Mouse (Mus musculus) G1E (cell line): ENCODE measurements around the gene Gm42957.

Experiments used
- CTCF ChIP-seq: IDR thresholded peaks from 2 replicates; pipeline ENCODE4 v1.5.1; 2012; ENCODE audit warnings: low read depth, low read length, inconsistent platforms, mixed read lengths
- GATA1 ChIP-seq: IDR thresholded peaks from 2 replicates; pipeline ENCODE4 v1.6.1; 2012; ENCODE audit warnings: borderline replicate concordance, low read length, inconsistent platforms, mixed read lengths
- TAL1 ChIP-seq: conservative IDR thresholded peaks from 2 replicates; pipeline ENCODE4 v1.6.1; 2012; ENCODE audit warnings: low read depth, low read length, inconsistent platforms, mixed read lengths

DNA sequence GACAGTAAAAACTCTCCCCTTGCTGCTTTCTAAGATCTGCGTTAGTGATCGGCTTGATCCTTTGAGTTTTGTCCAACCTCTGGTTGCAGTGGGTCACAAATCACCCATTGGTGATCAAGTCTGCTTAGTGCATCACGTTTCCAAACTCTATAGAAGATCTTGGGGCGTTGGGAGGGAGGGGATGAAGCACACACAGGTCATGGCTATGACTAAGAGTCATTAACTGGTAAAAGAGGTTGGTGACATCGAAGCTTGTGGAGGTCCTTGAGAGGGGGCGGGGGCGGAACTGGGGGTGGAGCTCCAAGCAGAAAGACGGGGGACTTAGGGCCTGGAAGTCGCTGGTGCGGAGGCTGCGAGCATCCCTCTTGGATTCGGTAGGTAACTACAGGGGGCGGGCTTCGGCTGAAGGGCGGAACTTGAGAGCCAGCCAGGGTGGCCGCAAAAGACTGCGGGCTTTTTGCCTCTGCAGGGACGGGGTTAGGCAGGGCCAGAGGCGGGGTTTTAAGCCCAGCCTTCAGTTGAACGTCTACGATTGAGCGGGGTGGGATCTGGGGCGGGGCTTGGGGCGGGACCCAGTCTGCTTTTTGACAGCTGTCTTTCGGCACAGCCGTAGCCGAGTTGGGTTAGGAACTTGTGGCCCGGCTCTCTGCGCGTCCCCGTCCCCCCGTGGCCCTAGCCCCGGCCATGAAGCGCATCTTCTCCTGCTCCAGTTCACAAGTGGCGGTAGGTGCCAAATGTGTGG lies 34.6 kb downstream of the Gm42957 start, which contains the start of gene Ankrd35:
- TF ChIP-seq CTCF (no peak), TAL1 (no peak), GATA1 (no peak)
